Mouse (Mus musculus): ENCODE results near the gene Sohlh2. TPM values are rescaled to one million over a fixed set of nuclear protein-coding genes. Genes with fewer than 3 reads are reported as not detected.

Gene Sohlh2
- polyA plus RNA-seq, 1 experiment from 2014 or later, result not detected

DNA sequence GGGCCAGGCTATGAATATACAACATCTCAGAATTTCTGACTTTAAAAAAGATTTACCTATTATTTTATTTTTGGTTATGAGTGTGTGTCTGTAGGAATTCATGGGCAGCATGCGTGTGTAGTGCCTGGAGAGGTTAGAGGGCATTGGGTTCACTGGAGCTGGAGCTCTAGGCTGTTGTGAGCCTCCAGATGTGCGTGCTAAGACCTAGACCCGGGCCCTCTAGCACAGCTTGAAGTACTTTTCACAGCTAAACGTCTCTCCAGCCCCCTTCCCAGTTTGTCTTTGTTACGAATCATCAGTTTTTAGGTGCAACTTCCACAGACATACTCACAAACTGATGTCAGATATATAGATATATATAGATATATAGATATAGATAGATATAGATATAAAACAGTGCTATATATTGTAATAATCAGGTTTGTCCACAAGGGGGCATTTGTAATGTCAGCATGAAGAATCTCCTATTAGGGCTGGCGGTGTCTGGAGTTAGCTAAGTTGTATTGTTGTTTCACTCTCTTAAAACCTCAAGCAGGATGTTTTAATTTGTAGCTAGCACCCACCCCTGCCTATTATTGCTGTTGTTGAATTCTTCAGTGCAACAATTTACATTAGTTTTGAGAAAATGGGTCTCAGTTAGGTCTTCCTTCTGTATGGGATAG, 29.0 kb upstream of the Sohlh2 start:
- Histone ChIP-seq H3K27ac (ENCODE audit: low read depth, low read length) (no peak overlapping the region), H3K4me1 (ENCODE audit: control insufficient read depth, insufficient read depth, low read length) (no peaks in the 10 kb centered on the region), H3K4me2 (no peak overlapping the region), H3K4me3 (ENCODE audit: low read depth, low read length) (no peak overlapping the region), H3K9me3 (replicated peaks; ENCODE audit: control insufficient read depth, low read length) (no peaks in the 10 kb centered on the region), H3K36me3 (ENCODE audit: control insufficient read depth, insufficient read depth, low read length) (no peaks in the 10 kb centered on the region), H3K9ac (ENCODE audit: low read depth, low read length) (no peak overlapping the region), H3K27me3 (ENCODE audit: control insufficient read depth, insufficient read depth, low read length) (no peaks in the 10 kb centered on the region)
- WGBS (ENCODE audit: insufficient replicate concordance), result 68% methylated on average over 6 of the region's 6 CpGs
- no peak for ATAC-seq (replicated peaks; ENCODE audit: insufficient number of reproducible peaks, low FRiP score, low TSS enrichment)

DNA sequence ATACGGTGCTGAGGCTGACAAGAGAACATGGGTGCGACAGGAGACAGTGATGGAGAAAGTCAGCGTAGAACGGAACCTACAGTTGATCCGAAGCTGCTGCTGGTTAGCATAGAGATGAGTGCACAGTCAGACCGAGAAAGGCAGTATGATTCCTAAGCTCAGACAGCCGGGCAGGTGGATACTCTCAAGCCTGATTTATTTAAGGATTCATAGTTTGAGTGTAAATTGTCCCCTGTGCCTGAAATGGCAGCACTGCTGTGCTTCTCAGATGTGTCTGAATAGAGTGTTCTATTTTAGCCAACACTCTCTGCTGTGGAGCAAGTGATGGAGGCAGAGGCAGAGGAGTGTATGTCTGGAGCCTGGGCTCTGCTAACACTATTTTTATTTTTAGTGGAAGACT, 27.7 kb upstream of the Sohlh2 start:
- H3K36me3 ChIP-seq (ENCODE audit: control insufficient read depth, insufficient read depth, low read length), result no peaks in the 10 kb centered on the region
- no peaks in the 10 kb centered on the region for H3K9me3 ChIP-seq (replicated peaks; ENCODE audit: control insufficient read depth, low read length)
- WGBS (ENCODE audit: insufficient replicate concordance), result 83% methylated on average over 7 of the region's 7 CpGs
- H3K9ac ChIP-seq (ENCODE audit: low read depth, low read length), result no peak overlapping the region
- ATAC-seq (replicated peaks; ENCODE audit: insufficient number of reproducible peaks, low FRiP score, low TSS enrichment), result no peak
- H3K4me2 ChIP-seq, result no peak overlapping the region
- no peak overlapping the region for H3K27ac ChIP-seq (ENCODE audit: low read depth, low read length)
- H3K4me3 ChIP-seq (ENCODE audit: low read depth, low read length), result no peak overlapping the region
- no peaks in the 10 kb centered on the region for H3K4me1 ChIP-seq (ENCODE audit: control insufficient read depth, insufficient read depth, low read length)
- H3K27me3 ChIP-seq (ENCODE audit: control insufficient read depth, insufficient read depth, low read length), result no peaks in the 10 kb centered on the region

DNA sequence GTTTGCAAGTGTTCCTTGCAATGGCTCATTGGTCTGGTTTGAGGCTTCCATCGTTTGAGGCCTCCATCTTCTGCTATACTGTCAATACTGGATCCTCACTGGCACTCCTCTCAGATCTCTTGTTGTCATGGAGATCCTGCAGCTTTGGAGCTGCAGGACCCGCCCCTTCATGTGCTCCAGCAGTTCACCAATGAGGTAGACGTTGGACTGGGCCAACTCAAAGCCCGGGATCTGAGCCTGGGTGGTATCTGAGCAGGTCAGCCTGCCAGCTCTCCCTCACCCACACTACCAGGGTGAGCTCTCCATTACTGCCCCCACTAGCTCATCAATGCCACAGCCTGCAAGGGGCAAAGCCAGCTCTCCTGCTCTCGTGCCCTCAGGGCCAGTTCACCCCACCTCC, 24.4 kb upstream of the Sohlh2 start:
- WGBS (ENCODE audit: insufficient replicate concordance), result 78% methylated on average over 5 of the region's 5 CpGs
- Histone ChIP-seq H3K4me3 (ENCODE audit: low read depth, low read length) (no peak overlapping the region), H3K4me2 (no peak overlapping the region), H3K4me1 (ENCODE audit: control insufficient read depth, insufficient read depth, low read length) (no peaks in the 10 kb centered on the region), H3K9me3 (replicated peaks; ENCODE audit: control insufficient read depth, low read length) (no peaks in the 10 kb centered on the region), H3K27ac (ENCODE audit: low read depth, low read length) (no peak overlapping the region), H3K36me3 (ENCODE audit: control insufficient read depth, insufficient read depth, low read length) (no peaks in the 10 kb centered on the region), H3K27me3 (ENCODE audit: control insufficient read depth, insufficient read depth, low read length) (no peaks in the 10 kb centered on the region), H3K9ac (ENCODE audit: low read depth, low read length) (no peak overlapping the region)
- no peak for ATAC-seq (replicated peaks; ENCODE audit: insufficient number of reproducible peaks, low FRiP score, low TSS enrichment)

DNA sequence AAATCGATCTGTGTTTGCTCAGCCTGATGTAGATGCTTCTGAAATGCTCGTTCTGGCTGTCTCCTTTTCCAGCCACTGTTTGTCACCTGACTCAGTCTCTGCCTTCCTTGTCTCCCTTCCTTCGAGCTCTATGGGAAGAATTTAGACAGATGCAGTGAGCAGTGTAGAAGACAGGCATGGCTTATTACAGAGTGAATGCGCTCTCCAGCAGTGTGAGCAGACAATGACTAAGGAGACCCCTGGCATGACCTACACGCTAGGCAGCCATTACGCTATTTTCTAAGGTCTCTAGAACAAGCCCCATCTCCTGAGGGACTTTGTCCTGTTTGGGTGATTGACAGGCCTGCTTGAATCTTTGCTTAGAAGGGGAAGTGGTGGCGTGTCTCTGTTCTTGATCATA, 20.7 kb upstream of the Sohlh2 start:
- 75% methylated on average over 7 of the region's 7 CpGs for WGBS (ENCODE audit: insufficient replicate concordance)
- Histone ChIP-seq H3K9me3 (replicated peaks; ENCODE audit: control insufficient read depth, low read length) (no peaks in the 10 kb centered on the region), H3K4me3 (ENCODE audit: low read depth, low read length) (no peak overlapping the region), H3K36me3 (ENCODE audit: control insufficient read depth, insufficient read depth, low read length) (no peaks in the 10 kb centered on the region), H3K27me3 (ENCODE audit: control insufficient read depth, insufficient read depth, low read length) (no peaks in the 10 kb centered on the region), H3K4me2 (no peak overlapping the region), H3K27ac (ENCODE audit: low read depth, low read length) (no peak overlapping the region), H3K9ac (ENCODE audit: low read depth, low read length) (no peak overlapping the region), H3K4me1 (ENCODE audit: control insufficient read depth, insufficient read depth, low read length) (no peaks in the 10 kb centered on the region)
- ATAC-seq (replicated peaks; ENCODE audit: insufficient number of reproducible peaks, low FRiP score, low TSS enrichment), result no peak

DNA sequence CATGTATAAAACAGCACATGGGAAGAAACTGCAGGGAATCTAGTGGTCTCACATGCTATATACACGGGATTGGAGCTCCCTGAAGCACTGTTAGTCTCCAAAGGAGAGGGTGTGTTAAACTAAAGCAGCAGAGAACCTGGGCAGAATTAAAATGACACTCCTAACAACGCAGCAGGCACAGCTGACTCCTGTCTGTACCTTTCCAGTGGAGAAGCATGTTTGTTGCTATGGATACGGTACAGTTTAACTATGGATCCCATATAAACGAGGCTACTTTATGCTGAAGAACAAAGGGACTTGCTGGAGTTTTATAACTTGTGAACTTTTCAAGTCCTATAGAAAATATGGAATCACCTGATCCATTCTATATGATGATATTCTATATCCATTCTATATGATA, 18.3 kb upstream of the Sohlh2 start:
- Histone ChIP-seq H3K36me3 (ENCODE audit: control insufficient read depth, insufficient read depth, low read length) (no peaks in the 10 kb centered on the region), H3K4me1 (ENCODE audit: control insufficient read depth, insufficient read depth, low read length) (no peaks in the 10 kb centered on the region), H3K27ac (ENCODE audit: low read depth, low read length) (no peak overlapping the region), H3K9ac (ENCODE audit: low read depth, low read length) (no peak overlapping the region), H3K9me3 (replicated peaks; ENCODE audit: control insufficient read depth, low read length) (no peaks in the 10 kb centered on the region), H3K4me2 (no peak overlapping the region), H3K27me3 (ENCODE audit: control insufficient read depth, insufficient read depth, low read length) (no peaks in the 10 kb centered on the region), H3K4me3 (ENCODE audit: low read depth, low read length) (no peak overlapping the region)
- ATAC-seq (replicated peaks; ENCODE audit: insufficient number of reproducible peaks, low FRiP score, low TSS enrichment), result no peak
- 77% methylated on average over 4 of the region's 4 CpGs for WGBS (ENCODE audit: insufficient replicate concordance)

DNA sequence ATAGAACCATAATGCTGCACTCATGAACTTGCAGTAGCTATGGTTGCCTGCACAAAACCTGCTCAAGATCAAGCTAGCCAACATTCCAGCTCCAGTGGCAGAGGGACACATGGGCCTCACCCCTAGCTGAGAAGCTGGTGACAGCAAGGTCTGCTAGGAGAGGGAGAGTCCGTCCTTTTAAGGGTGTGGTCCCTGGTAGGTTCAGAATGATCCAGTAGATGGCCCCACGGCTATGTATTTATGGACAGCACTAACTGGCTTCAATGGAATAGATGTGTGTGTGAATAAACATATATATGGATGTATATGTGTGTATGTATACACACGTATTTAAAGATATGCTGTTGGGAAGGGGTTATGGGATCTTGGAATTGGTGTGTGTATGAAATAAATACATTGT, 9.3 kb upstream of the Sohlh2 start:
- ATAC-seq (replicated peaks; ENCODE audit: insufficient number of reproducible peaks, low FRiP score, low TSS enrichment), result no peak
- WGBS (ENCODE audit: insufficient replicate concordance), result 55% methylated on average over 3 of the region's 3 CpGs

DNA sequence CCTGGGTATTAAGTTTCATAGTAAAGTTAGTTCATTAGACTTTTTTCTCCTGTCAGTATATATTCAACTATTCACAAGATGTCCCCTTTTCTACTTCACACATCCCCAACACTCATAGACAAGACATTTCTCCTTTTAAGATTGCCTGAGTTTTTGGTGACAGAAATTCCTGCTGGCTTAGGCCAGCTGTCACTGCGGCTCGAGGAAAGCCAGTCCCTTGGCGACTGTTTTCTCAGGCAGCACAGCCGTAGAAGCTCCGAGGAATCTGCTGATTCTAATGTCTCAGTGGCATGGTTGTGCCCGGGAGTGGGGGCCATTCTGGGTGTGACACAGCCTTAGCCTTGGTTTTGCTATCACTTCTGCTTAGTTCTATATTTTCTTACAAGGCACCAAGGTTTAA, 4.6 kb upstream of the Sohlh2 start:
- Histone ChIP-seq H3K9ac (ENCODE audit: low read depth, low read length) (no peak overlapping the region), H3K27ac (ENCODE audit: low read depth, low read length) (no peak overlapping the region), H3K4me2 (no peak overlapping the region), H3K4me3 (ENCODE audit: low read depth, low read length) (no peak overlapping the region), H3K9me3 (replicated peaks; ENCODE audit: control insufficient read depth, low read length) (no peaks in the 10 kb centered on the region), H3K36me3 (ENCODE audit: control insufficient read depth, insufficient read depth, low read length) (no peaks in the 10 kb centered on the region), H3K27me3 (ENCODE audit: control insufficient read depth, insufficient read depth, low read length) (no peaks in the 10 kb centered on the region), H3K4me1 (ENCODE audit: control insufficient read depth, insufficient read depth, low read length) (no peaks in the 10 kb centered on the region)
- 17% methylated on average over 6 of the region's 6 CpGs for WGBS (ENCODE audit: insufficient replicate concordance)
- no peak for ATAC-seq (replicated peaks; ENCODE audit: insufficient number of reproducible peaks, low FRiP score, low TSS enrichment)

More for the DNA sequence above, 9.3 kb upstream of the Sohlh2 start:
- H3K36me3 ChIP-seq (ENCODE audit: control insufficient read depth, insufficient read depth, low read length), result no peaks in the 10 kb centered on the region
- no peak overlapping the region for H3K27ac ChIP-seq (ENCODE audit: low read depth, low read length)
- H3K27me3 ChIP-seq (ENCODE audit: control insufficient read depth, insufficient read depth, low read length), result no peaks in the 10 kb centered on the region
- no peak overlapping the region for H3K4me3 ChIP-seq (ENCODE audit: low read depth, low read length)
- H3K9ac ChIP-seq (ENCODE audit: low read depth, low read length), result no peak overlapping the region
- no peaks in the 10 kb centered on the region for H3K9me3 ChIP-seq (replicated peaks; ENCODE audit: control insufficient read depth, low read length)
- H3K4me1 ChIP-seq (ENCODE audit: control insufficient read depth, insufficient read depth, low read length), result no peaks in the 10 kb centered on the region
- H3K4me2 ChIP-seq, result no peak overlapping the region

DNA sequence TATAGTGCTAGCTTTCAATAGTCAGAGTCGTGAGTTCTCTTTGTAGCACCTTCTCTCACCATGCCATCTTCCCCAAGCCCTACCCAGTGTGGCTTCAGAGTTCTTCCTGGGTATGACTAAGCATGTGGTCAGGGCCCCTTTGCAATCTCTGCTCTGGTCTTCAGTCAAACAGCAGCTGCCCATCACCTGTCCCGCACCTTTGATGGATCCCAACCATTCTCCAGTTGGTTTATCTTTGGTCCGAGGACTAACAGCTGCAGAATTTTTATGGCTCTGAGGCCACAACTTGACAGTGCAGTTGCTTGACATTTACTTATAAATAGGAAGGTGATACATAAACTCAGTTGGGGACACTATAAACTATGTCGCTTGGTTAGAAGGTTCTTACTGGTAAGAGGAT, 9.8 kb downstream of the Sohlh2 start:
- Histone ChIP-seq H3K4me3 (ENCODE audit: low read depth, low read length) (no peak overlapping the region), H3K4me1 (ENCODE audit: control insufficient read depth, insufficient read depth, low read length) (no peaks in the 10 kb centered on the region), H3K9ac (ENCODE audit: low read depth, low read length) (no peak overlapping the region), H3K4me2 (no peak overlapping the region), H3K9me3 (replicated peaks; ENCODE audit: control insufficient read depth, low read length) (no peaks in the 10 kb centered on the region), H3K36me3 (ENCODE audit: control insufficient read depth, insufficient read depth, low read length) (no peaks in the 10 kb centered on the region), H3K27me3 (ENCODE audit: control insufficient read depth, insufficient read depth, low read length) (no peaks in the 10 kb centered on the region), H3K27ac (ENCODE audit: low read depth, low read length) (no peak overlapping the region)
- no peak for ATAC-seq (replicated peaks; ENCODE audit: insufficient number of reproducible peaks, low FRiP score, low TSS enrichment)
- WGBS (ENCODE audit: insufficient replicate concordance), result 77% methylated on average over 4 of the region's 4 CpGs

DNA sequence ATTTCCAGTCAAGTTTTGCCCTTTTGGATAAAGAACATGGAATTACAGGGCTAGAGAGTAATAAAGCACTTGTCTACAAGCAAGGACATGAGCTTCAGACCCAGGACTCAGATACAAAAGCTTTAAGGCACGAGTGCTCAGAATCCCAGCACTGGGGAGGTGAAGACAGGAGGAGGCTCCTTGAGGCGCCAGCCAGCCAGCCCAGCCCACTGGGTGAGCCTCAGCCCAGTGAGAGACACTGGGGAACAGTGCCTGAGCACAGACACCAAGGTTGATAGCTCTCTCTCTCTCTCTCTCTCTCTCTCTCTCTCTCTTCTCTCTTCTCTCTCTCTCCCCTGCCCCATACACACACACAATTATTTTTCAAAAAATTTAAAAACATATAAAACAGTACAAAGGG, 11.5 kb downstream of the Sohlh2 start:
- no peak for ATAC-seq (replicated peaks; ENCODE audit: insufficient number of reproducible peaks, low FRiP score, low TSS enrichment)
- Histone ChIP-seq H3K4me2 (no peak overlapping the region), H3K4me1 (ENCODE audit: control insufficient read depth, insufficient read depth, low read length) (no peaks in the 10 kb centered on the region), H3K27ac (ENCODE audit: low read depth, low read length) (no peak overlapping the region), H3K27me3 (ENCODE audit: control insufficient read depth, insufficient read depth, low read length) (no peaks in the 10 kb centered on the region), H3K9ac (ENCODE audit: low read depth, low read length) (no peak overlapping the region), H3K36me3 (ENCODE audit: control insufficient read depth, insufficient read depth, low read length) (no peaks in the 10 kb centered on the region), H3K9me3 (replicated peaks; ENCODE audit: control insufficient read depth, low read length) (no peaks in the 10 kb centered on the region), H3K4me3 (ENCODE audit: low read depth, low read length) (no peak overlapping the region)
- 22% methylated on average over 2 of the region's 2 CpGs for WGBS (ENCODE audit: insufficient replicate concordance)
